Mouse (Mus musculus): Measurements from ENCODE around the gene Lrtm2.
A peak's percentile ranks its signal among the peaks of the same experiment; 100 is the strongest.
"Not testable (repeated sequence)": the region's sequence is repeated elsewhere in the genome, so short reads cannot be mapped to it uniquely, and the experiment has no call there.

Lrtm2 gene

GRCm38 (mm10) chr6:119330506-119330905 lies at the start of gene Lrtm2:
Gene Lrtm2 (minus strand): TSS chr6:119330766.
- peak; percentile 85 for DNase-seq

- no peak for DNase-seq
Observed at GRCm38 (mm10) chr6:119378631-119379030, 48.1 kb upstream of the Lrtm2 start.

- no peak for DNase-seq
Observed at GRCm38 (mm10) chr6:119377613-119378012, 47.0 kb upstream of the Lrtm2 start.

GRCm38 (mm10) chr6:119375035-119375434 lies 44.5 kb upstream of the Lrtm2 start:
- no peak for DNase-seq

DNA sequence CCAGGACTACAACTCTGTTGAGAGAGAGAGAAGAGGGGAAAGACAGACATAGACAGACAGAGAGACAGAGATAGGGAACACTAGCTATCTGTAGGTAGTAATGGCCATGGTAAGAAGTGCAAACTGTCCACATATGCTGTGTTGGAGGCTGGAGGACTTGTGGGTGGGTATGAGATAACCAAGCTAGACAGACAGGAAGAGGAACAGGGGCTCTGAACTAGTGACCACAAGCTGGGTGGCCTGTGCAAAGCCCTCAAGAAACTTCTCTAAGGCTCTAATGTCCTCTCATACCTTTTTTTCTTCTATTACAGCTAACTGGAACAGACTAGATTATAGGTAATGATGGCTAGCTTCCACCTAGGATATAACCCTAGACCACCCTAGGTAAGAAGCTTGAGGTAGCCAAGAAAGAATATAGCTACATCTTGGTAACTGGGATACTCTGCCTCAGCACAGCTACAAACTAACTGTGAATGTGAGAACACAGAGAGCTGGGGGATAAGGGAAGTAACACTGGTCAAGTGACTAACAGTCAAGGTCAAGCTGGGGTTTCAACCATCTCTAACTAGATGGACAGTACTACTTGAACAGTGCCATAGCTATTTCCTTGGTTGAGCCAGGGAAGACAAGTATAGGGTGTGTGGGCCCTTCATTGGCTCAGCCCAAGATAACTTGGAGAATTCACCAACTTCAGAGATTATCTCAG lies 42.6 kb upstream of the Lrtm2 start:
- no peak for DNase-seq

- DNase-seq, result no peak
Observed at GRCm38 (mm10) chr6:119372237-119372636, 41.7 kb upstream of the Lrtm2 start.

DNA sequence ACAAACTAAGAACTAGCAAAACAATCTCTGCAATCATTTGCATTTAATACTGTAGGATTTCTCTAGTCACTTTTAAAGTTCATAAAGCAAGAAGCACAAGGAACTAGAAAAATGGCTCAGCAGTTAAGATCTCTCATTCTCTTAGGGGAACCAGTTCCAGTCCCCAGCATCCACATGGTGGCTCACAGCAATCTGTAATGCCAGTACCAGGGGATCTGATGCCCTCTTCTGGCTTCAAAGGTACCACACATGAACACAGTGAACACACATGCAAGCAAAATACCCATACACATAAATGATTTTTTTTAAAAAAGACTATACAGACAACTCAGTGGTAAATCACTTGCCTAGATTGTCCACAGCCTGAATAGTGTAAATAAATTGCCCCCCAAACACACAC lies 41.1 kb upstream of the Lrtm2 start:
- no peak for DNase-seq

DNA sequence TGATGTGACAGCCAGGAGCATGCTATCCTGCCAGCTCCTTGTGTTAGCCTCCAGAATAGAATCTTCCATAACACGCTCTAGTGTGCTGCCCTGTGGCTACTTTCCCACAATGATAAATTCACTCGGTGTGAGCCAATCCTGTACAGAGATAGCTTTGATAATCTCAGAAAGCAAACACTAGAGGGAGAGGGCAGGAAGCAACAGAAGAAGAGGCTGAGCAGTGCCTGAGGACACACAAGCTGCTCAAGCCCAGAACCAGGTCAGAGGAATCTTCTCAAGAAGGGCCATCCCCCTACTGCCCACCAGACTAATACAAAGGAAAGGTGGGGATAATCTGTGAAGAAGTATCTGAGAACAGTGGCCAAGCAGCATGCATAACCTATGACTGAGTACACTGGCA lies 36.8 kb upstream of the Lrtm2 start:
- no peak for DNase-seq

- not testable (repeated sequence) for DNase-seq
Observed at GRCm38 (mm10) chr6:119366800-119367199, 36.2 kb upstream of the Lrtm2 start.

DNA sequence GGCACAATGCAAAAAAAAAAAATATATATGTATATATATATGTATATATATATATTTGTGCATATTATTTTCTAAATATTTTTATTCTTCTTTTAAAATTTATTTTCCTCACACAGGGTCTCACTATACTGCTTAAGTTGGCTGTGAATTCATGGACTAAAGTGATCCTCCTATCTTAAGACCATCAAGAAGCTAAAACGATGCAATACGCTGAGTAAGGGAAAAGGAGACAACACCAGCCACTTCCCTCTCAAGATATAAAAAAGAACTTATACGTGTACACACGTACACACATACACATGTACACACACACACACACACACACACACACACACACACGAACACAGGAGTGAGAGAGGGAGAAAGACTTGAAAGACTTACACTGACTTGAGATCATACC lies 33.0 kb upstream of the Lrtm2 start:
- DNase-seq, result no peak

DNA sequence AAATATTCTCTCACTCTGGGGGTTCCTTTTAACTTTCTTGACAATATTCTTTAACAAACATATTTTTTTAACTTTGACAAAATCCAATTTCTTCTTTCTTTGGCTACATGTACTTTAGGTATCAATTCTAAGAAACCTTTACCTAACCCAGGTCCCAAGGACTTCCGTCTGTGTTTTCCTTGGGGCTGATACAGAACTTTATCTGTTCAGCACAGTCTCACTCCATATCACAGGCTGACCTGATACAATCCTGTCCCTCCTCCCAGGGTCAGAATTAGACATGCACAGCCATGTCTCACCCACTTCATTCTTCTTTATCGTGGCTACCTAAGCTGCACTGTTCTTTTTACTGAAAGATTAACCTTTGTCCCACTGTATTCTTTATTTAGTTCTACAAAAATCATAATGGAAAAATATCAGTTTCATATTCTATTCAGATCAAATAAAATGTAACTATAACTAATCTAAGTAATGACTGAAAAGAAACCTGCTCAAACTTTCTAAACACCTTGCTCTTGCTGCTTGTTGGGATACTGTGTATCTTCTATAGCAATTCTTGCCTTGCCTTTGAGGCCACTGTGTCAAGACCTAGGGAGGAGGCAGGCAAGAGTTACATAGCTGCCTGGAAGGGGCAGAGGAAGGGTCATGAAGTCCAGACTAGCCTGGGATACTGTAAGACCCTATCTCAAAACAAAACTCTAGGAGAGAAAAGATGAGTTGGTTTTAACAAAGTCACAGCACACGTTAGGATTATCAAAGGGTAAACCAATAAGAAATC lies 30.5 kb upstream of the Lrtm2 start:
- DNase-seq, result no peak

DNA sequence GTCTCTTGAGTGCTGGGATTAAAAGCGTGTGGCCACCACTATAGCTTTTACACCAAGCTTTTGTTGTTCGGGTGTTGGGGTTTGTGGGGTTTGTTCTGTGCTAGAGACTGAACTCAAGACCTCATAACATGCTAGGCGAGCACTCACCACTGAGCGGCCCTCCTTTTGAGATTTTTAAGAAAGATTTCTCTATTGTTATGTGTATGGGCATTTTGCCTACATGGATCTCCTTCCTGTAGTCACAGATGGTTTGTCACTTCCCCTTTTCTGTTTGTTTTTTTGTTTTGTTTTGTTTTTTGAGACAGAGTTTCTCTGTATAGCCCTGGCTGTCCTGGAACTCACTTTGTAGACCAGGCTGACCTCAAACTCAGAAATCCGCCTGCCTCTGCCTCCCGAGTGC lies 29.7 kb upstream of the Lrtm2 start:
- DNase-seq, result not testable (repeated sequence)

DNA sequence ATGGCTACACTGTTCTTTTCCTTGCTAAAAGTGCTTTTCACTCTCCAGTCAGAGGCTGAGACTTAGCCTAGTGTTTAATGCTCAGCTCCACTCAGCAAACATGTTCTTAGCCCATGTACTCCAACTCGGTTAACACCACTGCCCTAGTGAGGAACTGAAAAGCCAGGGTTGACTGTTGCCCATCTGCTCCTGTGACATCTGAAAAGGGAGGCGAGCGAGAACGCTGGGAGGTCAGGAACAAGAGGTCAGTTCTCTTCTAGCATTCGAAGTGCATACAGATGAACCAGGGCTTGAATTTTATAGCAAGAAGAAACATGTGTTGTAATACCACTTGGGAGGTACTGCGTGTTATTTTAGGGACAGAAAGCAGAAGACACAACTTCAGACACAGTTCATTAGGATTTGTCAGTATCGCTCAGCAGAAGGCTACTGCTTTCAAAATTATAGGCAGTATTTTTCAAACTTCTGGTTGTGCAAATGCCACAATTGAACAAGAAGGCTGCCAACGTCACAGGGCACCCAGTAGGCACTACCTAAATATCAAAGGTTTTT lies 27.5 kb upstream of the Lrtm2 start:
- DNase-seq, result no peak

DNA sequence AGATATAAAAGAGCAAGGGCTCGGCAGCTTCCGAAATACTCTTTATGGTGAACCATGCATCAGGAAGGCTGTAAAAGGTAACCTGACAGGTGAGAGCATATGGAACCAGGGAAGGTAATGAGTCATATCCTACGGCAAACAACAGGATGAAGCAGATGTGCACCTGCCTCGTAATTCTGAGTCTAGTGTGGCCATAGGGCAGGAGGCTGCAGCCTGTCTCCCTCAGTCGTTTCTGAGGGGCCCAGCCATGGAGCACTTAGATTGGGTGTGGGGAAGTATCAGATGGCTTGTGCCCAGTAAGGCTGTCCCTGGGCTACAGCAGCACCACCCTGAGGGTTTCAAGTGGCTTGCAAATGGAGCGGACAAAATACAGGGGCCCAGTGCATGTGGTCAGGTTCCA lies 21.9 kb upstream of the Lrtm2 start:
- DNase-seq, result no peak

- no peak for DNase-seq
Observed at GRCm38 (mm10) chr6:119351656-119352055, 21.1 kb upstream of the Lrtm2 start.

GRCm38 (mm10) chr6:119350703-119351198 lies 20.2 kb upstream of the Lrtm2 start:
- DNase-seq, result no peak

DNA sequence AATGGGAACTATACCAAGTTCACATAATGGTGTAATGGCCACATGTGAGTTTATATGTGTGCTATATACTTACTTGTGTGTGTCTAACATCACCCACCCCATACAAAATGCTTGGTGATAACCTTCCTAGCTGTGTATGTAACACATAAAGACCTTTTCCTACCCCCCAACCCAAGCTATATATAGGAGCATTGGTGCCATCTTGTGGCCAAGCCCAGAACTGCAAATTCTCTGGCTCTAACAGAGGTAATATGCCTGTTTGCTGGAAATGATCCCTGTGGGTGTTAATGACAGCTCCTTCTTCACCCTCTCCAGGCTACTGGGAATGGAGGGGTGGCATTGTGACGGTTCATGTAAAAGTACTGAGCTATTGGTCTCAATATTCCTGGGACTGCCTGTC lies 17.7 kb upstream of the Lrtm2 start:
- DNase-seq, result peak; percentile 87

GRCm38 (mm10) chr6:119347813-119348212 lies 17.2 kb upstream of the Lrtm2 start:
- DNase-seq, result no peak

DNA sequence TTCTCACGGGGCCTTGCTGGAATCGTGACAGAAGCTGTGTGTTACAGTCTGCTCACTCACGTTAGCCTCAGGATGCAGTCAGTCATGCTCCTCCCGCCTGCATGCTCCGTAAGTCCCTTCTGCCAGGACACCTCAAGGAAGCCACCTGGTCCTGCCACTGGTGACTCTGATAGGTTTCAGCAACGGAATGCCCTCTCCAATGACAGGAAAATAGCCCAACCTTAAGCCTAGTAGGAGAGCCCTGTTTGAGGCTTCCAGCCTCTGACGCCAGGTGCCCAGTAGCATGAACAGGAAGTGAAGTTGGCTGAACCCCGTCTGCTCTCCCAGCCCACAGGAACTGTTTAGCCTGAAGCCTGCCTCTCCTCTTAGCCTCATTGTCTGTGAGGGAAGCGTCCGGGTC lies 15.7 kb upstream of the Lrtm2 start:
- DNase-seq, result no peak

DNA sequence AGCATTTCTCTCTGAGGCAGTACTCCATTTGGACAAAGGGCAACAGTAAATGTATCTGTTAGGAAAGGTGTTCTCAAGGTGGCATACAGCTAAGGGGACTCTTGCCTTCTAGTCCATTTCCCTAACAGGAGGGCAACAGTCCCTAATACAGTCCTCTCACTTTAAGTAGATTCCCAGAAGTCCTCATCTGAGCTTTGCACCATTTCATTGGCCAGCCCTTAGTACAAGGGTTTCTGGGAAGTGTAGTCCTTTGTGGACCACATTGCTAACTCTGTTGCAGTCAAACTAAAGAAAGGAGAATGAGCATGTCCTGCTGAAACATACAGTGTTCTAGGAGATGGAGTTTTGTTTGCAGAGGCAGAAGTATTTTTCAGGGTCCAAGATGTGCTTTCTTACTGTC lies 10.8 kb upstream of the Lrtm2 start:
- DNase-seq, result peak; percentile 69

DNA sequence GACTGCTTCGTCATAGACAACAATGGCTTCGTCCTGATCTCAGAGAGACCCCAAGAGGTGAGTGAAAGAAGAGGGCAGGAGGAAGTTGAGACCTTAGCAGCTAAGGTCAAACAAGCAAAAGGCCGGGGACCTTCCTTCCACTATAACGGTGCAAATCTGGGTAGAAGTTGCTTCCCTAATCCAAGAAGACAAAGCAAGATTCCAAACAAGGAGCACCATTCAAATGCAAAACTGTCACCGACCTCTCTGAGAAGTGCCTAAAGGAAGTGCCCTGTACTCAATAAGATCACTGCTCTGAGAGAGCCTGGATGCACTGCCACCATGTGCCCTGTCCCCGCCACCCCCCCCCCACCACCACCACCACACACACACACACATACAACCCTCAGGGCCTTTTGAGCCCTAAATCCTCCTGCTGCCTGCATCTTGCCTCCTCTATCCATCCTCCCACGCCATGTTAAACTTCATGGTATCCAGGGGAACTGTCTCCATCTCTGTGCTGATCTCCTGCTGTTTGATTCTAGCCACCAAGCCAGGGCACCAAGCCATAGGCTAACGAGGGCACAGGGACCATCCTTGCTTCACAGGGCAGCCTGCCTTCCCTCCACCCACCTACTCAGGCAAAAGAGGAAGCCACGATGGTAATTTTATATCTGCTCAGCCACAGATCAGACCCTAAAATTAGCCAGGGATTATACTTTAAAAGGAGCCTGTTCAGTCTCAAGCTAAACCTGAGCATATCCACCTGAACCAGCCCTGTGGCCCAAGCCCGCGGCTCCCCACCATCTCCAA lies 7.8 kb upstream of the Lrtm2 start:
- DNase-seq, result no peak

GRCm38 (mm10) chr6:119337287-119337686 lies 6.7 kb upstream of the Lrtm2 start:
- no peak for DNase-seq

DNA sequence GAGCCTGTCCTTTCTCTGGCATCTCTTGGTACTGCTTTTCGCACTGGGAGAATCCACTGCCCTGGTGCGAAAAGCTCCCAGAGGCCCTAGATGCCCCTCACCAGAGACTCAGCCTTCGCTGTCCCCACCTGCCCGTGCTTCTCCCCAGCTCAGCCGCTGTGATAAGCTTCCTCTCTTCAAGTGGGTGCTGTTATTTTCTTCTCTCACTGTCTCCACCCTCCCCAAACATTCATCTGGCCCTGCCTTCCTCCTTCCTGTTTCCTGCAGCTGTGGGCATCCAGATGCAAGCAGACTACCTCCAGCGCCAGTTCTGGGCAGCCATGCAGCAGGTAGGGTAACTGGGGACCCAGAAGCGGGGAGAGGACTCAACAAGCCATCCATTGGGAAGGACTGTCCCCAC lies 5.6 kb upstream of the Lrtm2 start:
- DNase-seq, result no peak
